Mouse (Mus musculus): ENCODE data around the gene Esr2.

DNA sequence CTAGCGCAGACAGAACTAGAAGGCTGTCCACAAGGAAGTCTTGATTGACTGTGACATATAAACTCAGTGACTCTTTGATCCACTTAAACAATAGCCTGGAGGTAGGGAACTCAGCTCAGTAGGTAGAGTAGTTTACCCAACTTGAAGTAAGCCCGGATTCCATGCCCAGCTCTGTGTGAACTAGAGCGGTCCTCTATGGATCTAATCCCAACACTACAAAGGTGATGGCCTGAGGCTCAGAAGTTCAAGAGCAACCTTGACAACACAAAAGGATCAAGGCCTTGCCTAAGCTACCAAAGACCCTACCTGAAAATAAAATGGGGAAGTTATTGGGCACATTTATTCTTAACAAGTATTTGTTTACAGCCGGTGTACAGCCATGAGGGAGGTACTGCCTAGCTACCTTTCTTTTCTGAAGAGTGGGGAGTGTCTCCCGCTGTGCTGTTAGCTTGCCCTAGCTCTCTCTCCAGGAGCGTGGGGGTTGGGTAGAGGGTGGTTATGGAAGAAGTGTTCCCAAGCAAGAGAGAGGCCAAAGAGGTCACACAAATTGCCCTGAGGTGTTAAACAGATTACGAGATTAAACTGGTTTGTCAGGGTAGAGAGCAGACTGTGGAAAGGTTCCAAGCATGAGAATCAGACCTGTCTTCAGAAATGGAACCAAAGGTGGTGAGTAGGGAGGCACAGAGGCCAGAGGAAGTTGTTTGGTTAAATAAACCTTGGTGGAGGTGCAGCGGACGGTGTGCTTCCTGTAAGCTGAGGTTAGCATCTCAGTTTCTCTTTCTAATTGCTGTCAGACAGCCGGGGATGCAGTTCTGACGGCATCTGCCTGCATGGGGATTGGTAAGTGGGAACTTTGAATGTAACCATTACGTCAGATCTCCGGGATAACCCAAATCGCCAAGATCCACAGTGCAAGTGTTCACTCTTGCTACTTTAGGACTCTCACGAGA is 90.8 kb downstream of the Esr2 start:
- no peak for TF ChIP-seq CTCF (conservative IDR thresholded peaks at IDR 0.05; ENCODE audit: insufficient read depth, insufficient read length, low read depth, low read length)
- no peak for TF ChIP-seq POLR2A (IDR thresholded peaks at IDR 0.05; ENCODE audit: low read depth, low read length)

Data from kidney, adult 2 months (tissue).